Mouse (Mus musculus): ENCODE results near the gene Upp1.
"Not testable (repeated sequence)": the region's sequence is repeated elsewhere in the genome, so short reads cannot be mapped to it uniquely, and the experiment has no call there.

- TF ChIP-seq CTCF (conservative IDR thresholded peaks at IDR 0.05; ENCODE audit: low read length); POU5F1 (IDR thresholded peaks at IDR 0.05; ENCODE audit: borderline replicate concordance, low read length); NANOG (IDR thresholded peaks at IDR 0.05; ENCODE audit: borderline replicate concordance, low read length): not testable (repeated sequence)
Measured at GRCm38 (mm10) chr11:9150403-9150802, 32.5 kb downstream of the Upp1 start.
